Mouse (Mus musculus) liver, embryonic 12.5 days (tissue): ENCODE measurements around the gene Klc4. TPM values are rescaled to one million over a fixed set of nuclear protein-coding genes. Genes with fewer than 3 reads are reported as not detected.

Experiments
- ATAC-seq: fragments of 200-750 bp; cut with Nextera tagmentation; 2 replicates; pipeline ENCODE4 v1.8.0; 2017; ENCODE audit warnings: moderate number of reproducible peaks, mild to moderate bottlenecking, moderate library complexity
- H3K27ac ChIP-seq: fragments of 300-500 bp; sonication (generic); 2 replicates; pipeline ENCODE4 v1.5.1; 2016; ENCODE audit warnings: mild to moderate bottlenecking
- H3K27me3 ChIP-seq: fragments of 300-500 bp; sonication (generic); replicated peaks from 2 replicates; pipeline ENCODE4 v1.6.1; 2016; ENCODE audit warnings: mild to moderate bottlenecking, moderate library complexity
- H3K36me3 ChIP-seq: fragments of 300-500 bp; sonication (generic); 2 replicates; pipeline ENCODE4 v1.6.1; 2016; ENCODE audit warnings: mild to moderate bottlenecking, moderate library complexity
- H3K4me1 ChIP-seq: fragments of 300-500 bp; sonication (generic); 2 replicates; pipeline ENCODE4 v1.6.1; 2016
- H3K4me2 ChIP-seq: fragments of 300-500 bp; sonication (generic); 2 replicates; pipeline ENCODE4 v1.6.1; 2016; ENCODE audit warnings: mild to moderate bottlenecking, moderate library complexity
- H3K4me3 ChIP-seq: fragments of 300-500 bp; sonication (generic); 2 replicates; pipeline ENCODE4 v1.5.1; 2016; ENCODE audit warnings: mild to moderate bottlenecking, moderate library complexity
- H3K9ac ChIP-seq: fragments of 300-500 bp; sonication (generic); 2 replicates; pipeline ENCODE4 v1.6.1; 2016; ENCODE audit warnings: mild to moderate bottlenecking, moderate library complexity
- H3K9me3 ChIP-seq: fragments of 300-500 bp; sonication (generic); replicated peaks from 2 replicates; pipeline ENCODE4 v1.6.1; 2016; ENCODE audit warnings: mild to moderate bottlenecking, moderate library complexity
- WGBS: fragments of 180-500 bp; shearing (Covaris S2); methylation state at CpG from one replicate; pipeline ENCODE4 v1.1.7; 2016; ENCODE audit not compliant: insufficient replicate concordance; 5-methylcytosine and 5-hydroxymethylcytosine counted together
- polyA plus RNA-seq: library from polyadenylated mRNA; unstranded; fragments of >200 nt; fragmentation: Nextera tagmentation; extraction: Ambion mirVana; gene quantifications from 2 replicates; pipeline ENCODE4 v1.2.1, GENCODE M21; 2016

Klc4 gene
- polyA plus RNA-seq, 1 experiment from 2014 or later, result 6.3 TPM

DNA sequence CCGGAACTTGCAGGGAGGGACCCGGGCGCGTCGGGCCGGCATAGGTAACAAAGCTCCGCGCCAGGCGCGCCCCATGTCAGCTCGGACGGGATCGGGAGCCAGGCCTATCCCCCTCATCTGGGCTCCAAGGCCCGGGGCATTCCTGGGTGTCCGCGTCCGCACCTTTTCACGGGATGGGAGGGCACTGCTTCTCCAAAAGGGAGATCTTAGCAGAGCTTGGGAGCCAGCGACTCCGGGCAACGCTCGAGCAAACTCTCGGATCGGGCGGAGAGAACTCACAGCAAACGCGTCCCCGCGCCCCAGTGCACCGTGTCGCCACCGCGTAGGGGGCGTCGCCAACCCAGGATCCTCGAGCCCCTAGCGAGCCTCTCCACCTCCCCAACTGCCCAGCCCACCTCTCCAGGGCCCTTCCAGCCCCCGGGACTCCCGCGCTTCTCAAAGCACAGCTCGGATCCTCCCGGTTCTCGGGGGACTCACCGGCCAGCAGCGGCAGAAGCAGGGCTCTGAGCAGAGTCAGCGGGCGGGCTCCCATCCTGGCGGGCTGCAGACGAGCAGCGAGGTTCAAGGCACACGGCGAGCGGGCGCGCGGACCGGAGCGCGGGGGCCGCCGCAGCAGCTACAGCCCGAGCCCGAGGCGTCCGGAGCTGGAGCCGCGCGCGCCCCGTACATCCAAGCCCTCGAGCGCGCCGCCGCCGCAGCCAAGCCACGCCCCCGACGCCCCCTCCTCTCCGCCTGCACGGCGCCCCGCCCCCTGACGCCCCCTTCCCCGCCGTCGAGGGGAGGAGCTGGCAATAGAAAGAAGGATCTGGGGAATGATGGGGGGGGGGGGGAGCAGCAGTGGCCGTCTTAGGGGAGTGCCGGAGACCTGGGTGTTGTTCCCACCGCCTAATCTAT, 16.8 kb downstream of the Klc4 start, which contains the start of gene Ptk7:
TSS of gene Ptk7 (minus strand) at position 714 of the 894 bp plus-strand sequence.
- H3K27me3 ChIP-seq, result peaks cover 57% of the 10 kb centered on the region
- ATAC-seq, result peak; percentile 36

GRCm38 (mm10) chr17:46628471-46628790, 17.4 kb downstream of the Klc4 start:
- Histone ChIP-seq H3K4me2 (peak overlapping the region; percentile 70), H3K27me3 (peaks cover 59% of the 10 kb centered on the region), H3K27ac (no peak overlapping the region), H3K9me3 (no peaks in the 10 kb centered on the region), H3K4me1 (peaks cover 48% of the 10 kb centered on the region), H3K4me3 (peak overlapping the region; percentile 66), H3K9ac (peak overlapping the region; percentile 74), H3K36me3 (no peaks in the 10 kb centered on the region; the same call in 1 of the 2 replicates)
- no peak for ATAC-seq
- 2% methylated on average over 13 of the region's 13 CpGs for WGBS

More for the DNA sequence above, 16.8 kb downstream of the Klc4 start, which contains the start of gene Ptk7:
- Histone ChIP-seq H3K4me2 (peak within 1 kb of the TSS; percentile 70), H3K27ac (peak within 1 kb of the TSS; percentile 71), H3K9me3 (no peaks in the 10 kb centered on the region), H3K4me1 (peaks cover 44% of the 10 kb centered on the region), H3K9ac (peak within 1 kb of the TSS; percentile 74), H3K36me3 (no peaks in the 10 kb centered on the region; the same call in 1 of the 2 replicates), H3K4me3 (peak within 1 kb of the TSS; percentile 66)
- under 1% methylated on average over 86 of the region's 90 CpGs for WGBS

GRCm38 (mm10) chr17:46627409-46627808, 18.4 kb downstream of the Klc4 start:
- H3K9ac ChIP-seq, result no peak overlapping the region
- H3K27ac ChIP-seq, result no peak overlapping the region
- peaks cover 64% of the 10 kb centered on the region for H3K27me3 ChIP-seq
- ATAC-seq, result no peak
- WGBS, result 58% methylated on average over 6 of the region's 6 CpGs
- H3K4me2 ChIP-seq, result peak overlapping the region; percentile 70
- H3K4me1 ChIP-seq, result peaks cover 54% of the 10 kb centered on the region
- H3K4me3 ChIP-seq, result 0 out of 2 replicates have a peak overlapping the region, but pooled peaks have one; percentile 66
- H3K9me3 ChIP-seq, result no peaks in the 10 kb centered on the region
- no peaks in the 10 kb centered on the region for H3K36me3 ChIP-seq

GRCm38 (mm10) chr17:46624598-46624997, 21.2 kb downstream of the Klc4 start:
- H3K4me2 ChIP-seq, result 0 out of 2 replicates have a peak overlapping the region, but pooled peaks have one; percentile 13
- 55% methylated on average over 12 of the region's 12 CpGs for WGBS
- H3K4me1 ChIP-seq, result peaks cover 62% of the 10 kb centered on the region
- H3K9ac ChIP-seq, result no peak overlapping the region
- H3K27ac ChIP-seq, result no peak overlapping the region; the same call in 1 of the 2 replicates
- no peaks in the 10 kb centered on the region for H3K9me3 ChIP-seq
- H3K27me3 ChIP-seq, result peaks cover 43% of the 10 kb centered on the region
- no peak overlapping the region for H3K4me3 ChIP-seq
- ATAC-seq, result no peak
- H3K36me3 ChIP-seq, result no peaks in the 10 kb centered on the region

DNA sequence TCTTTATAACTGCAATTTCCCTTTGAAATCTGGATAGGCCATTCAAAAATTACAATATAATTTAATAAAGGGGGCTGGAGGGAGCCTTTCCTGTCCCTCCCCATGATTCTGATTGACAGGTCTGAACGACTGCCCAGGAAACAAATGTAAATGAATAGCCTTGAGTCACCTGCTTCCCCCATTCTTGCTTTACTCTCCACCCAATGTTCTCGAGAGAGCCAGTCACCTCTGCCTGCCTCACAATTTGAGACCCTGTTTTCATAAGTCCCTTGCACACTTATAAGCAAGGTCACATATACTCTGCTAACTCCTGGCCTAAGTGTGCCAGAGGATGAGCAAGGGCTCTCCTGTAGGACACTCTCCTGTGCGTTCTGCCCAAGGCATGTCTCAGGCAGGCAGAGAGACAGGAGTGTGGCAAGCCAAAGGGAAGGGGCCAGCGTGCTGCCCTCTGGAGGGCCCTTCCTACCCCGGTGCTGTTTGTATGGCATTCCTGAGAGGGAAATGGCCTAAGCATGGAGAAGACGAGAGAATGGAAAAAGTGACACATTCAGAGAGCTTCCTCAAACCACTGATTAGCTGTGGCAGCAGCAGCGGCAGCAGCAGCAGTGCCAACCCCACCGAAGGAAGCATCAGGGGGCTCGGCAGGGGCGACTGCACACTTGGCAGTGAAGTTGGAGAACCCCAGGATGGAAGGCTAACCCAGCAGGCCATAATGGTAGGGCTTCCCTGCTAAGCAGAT, 21.8 kb downstream of the Klc4 start:
- no peaks in the 10 kb centered on the region for H3K36me3 ChIP-seq
- H3K4me3 ChIP-seq, result no peak overlapping the region
- ATAC-seq, result no peak
- H3K4me2 ChIP-seq, result 0 out of 2 replicates have a peak overlapping the region, but pooled peaks have one; percentile 13
- H3K4me1 ChIP-seq, result peaks cover 62% of the 10 kb centered on the region
- no peaks in the 10 kb centered on the region for H3K9me3 ChIP-seq
- H3K9ac ChIP-seq, result no peak overlapping the region
- H3K27ac ChIP-seq, result no peak overlapping the region; the same call in 1 of the 2 replicates
- peaks cover 37% of the 10 kb centered on the region for H3K27me3 ChIP-seq
- 26% methylated on average over 10 of the region's 10 CpGs for WGBS

DNA sequence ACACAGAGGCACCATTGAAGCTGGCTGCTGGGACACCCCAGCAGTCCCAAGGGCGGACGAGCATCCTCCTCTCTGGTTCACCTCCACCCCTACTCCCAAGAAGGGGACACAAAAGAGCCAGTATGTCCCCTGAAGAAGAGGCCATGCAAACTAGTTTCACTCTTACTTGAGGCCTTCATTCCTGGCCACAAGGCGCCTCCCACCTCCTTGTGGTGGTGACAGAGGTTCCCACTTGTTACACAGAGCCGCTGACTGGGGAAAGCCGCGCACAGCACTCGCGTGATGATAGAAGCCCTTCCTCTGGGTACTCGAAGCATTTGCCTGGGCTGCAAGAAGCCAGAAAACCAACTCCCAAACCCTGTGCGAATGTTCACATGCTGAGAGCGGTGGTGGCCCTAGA, 23.6 kb downstream of the Klc4 start:
- Histone ChIP-seq H3K27ac (no peak overlapping the region), H3K27me3 (peaks cover 20% of the 10 kb centered on the region), H3K4me3 (no peak overlapping the region), H3K4me2 (no peak overlapping the region), H3K9me3 (no peaks in the 10 kb centered on the region), H3K9ac (no peak overlapping the region), H3K4me1 (peaks cover 64% of the 10 kb centered on the region), H3K36me3 (no peaks in the 10 kb centered on the region)
- ATAC-seq, result no peak
- WGBS, result 45% methylated on average over 11 of the region's 11 CpGs

- Histone ChIP-seq H3K4me1 (peaks cover 58% of the 10 kb centered on the region), H3K4me2 (peak overlapping the region; percentile 23), H3K27me3 (peaks cover 10% of the 10 kb centered on the region; the same call in 1 of the 2 replicates), H3K9me3 (no peaks in the 10 kb centered on the region), H3K27ac (peak overlapping the region; percentile 46), H3K36me3 (no peaks in the 10 kb centered on the region), H3K9ac (no peak overlapping the region), H3K4me3 (no peak overlapping the region)
- no peak for ATAC-seq
- 38% methylated on average over 15 of the region's 15 CpGs for WGBS
Observed at GRCm38 (mm10) chr17:46621324-46621723, 24.5 kb downstream of the Klc4 start.

DNA sequence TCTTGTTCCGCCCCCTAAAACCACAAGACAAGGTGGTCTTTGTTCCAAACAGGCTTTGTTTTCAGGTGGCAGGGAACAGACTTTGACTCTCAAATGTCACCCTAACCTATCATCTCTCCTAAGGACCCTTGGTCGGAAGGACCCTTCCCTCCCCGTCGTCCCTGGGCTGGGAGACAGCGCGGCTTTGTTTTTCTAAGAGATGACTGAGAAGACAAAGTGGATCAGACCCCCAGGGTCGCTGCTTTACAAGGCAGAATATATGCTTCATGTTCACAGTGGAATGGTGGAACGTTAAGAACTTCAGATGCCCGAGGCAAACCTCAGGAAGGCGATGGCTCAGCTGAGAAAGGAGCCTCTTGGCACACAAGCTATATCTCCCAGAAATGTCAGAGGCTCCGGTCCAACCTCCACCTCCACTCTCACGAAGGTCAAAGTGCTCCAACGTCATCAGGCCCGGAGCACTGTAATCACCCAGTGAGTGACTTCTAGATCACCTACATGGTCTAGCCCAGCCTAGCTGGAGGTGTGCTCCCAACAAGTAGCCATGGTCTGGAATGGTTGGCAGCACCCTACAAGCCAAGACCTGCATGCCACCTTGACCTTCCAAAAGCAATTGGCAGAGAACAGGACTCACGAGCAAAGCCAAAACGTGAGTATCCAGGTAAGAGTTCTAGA, 26.0 kb downstream of the Klc4 start:
- Histone ChIP-seq H3K4me1 (peaks cover 57% of the 10 kb centered on the region), H3K9me3 (no peaks in the 10 kb centered on the region), H3K4me3 (no peak overlapping the region), H3K9ac (no peak overlapping the region), H3K36me3 (no peaks in the 10 kb centered on the region), H3K27me3 (peaks cover 8% of the 10 kb centered on the region; the same call in 1 of the 2 replicates), H3K27ac (no peak overlapping the region), H3K4me2 (no peak overlapping the region)
- ATAC-seq, result no peak
- WGBS, result 50% methylated on average over 16 of the region's 16 CpGs

DNA sequence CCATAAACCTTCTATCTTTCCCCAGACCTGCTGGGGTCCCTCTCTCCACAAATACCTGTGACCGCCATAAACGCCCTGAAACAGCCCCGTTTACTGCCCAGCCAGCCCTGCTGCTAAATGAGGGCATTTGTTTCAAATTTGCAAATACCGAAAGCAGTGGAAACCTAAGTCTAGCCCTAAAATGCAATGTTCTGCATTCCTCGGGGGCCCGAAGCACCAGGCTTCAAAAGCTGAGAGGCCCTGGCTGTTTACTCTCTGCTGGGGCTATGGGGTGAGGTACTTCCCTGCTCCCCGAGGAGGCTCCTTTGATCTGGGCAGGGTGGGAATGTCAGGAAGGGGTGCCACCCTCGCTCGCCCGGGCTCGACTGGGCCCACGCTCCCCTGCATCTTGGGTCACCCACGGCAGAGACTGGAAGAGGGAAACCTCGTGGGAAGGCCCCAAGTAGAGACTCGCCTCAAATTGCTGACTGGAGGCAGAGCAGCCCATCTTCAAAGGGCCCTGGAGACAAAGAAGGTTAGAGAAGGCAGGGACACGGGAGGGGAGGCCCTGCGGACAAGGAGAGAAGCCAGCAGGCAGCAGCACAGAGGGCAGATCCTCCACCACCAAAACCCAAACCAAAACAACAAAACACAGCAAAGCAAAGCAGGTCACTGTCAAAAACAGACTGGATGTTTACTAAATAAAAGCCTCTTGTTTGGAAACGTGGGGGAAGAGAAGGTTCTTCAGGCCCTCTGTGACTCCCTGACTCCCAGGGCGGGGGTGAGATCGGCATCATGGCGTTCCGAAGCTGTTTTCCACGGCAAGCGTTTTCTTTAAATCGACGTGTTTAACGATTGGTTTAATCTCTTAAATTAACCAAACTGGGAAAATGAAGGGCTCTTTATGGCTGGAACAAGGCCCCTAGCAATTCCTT, 26.8 kb downstream of the Klc4 start:
- Histone ChIP-seq H3K36me3 (no peaks in the 10 kb centered on the region), H3K4me3 (no peak overlapping the region), H3K9ac (no peak overlapping the region; the same call in 1 of the 2 replicates), H3K4me2 (peak overlapping the region; percentile 7; the same call in 1 of the 2 replicates), H3K4me1 (peaks cover 49% of the 10 kb centered on the region), H3K27ac (peak overlapping the region; percentile 50), H3K9me3 (no peaks in the 10 kb centered on the region), H3K27me3 (peaks cover 8% of the 10 kb centered on the region; the same call in 1 of the 2 replicates)
- ATAC-seq, result no peak
- 47% methylated on average over 27 of the region's 27 CpGs for WGBS

DNA sequence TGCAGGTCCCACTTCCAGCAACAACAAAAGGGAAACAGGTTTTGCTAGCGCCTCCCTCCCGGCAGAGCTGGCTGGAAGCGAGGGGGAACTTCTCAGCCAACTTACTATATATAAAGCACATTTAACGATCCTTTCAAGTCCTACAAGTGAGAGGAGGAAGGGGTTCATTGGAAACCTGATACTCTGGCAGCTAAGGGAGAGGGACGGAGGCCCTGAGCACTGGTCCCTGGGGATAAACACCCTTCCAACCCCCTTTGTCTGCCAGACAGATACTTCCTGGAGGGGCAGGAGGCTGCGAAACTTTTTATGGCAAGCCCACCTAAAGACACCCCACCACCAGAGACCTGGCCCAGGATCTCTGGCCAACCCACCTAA, 27.4 kb downstream of the Klc4 start:
- Histone ChIP-seq H3K4me3 (no peak overlapping the region), H3K9ac (no peak overlapping the region), H3K4me1 (peaks cover 47% of the 10 kb centered on the region), H3K9me3 (no peaks in the 10 kb centered on the region), H3K27ac (peak overlapping the region; percentile 50), H3K36me3 (no peaks in the 10 kb centered on the region), H3K27me3 (peaks cover 5% of the 10 kb centered on the region; the same call in 1 of the 2 replicates), H3K4me2 (peak overlapping the region; percentile 7; the same call in 1 of the 2 replicates)
- 42% methylated on average over 6 of the region's 6 CpGs for WGBS
- ATAC-seq, result no peak
